Mouse (Mus musculus): Measurements from ENCODE around the gene Bpifb2.
A peak's percentile ranks its signal among the peaks of the same experiment; 100 is the strongest.

Bpifb2 gene

DNA sequence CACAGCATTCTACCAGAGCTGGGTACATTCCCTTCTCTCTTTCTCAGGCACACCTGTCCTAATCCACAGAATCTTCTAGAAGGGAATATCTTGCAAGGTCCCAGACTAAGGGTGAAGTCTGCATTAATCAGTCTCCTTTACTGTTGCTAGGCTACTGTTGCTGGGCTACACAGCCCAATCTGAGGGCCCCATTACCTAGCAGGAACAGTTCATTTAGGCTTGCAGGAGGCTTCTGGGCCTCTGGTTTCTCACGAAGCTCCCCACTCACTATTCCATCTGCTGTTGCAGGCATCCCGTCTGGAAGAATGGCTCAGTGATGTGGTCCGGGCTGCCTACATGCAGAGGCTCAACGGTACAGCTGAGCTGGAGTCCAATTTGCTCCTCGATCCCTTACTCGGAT is 56.3 kb downstream of the Bpifb2 start:
- no peak for DNase-seq (ENCODE audit: low spot score in 2 of 2)

DNA sequence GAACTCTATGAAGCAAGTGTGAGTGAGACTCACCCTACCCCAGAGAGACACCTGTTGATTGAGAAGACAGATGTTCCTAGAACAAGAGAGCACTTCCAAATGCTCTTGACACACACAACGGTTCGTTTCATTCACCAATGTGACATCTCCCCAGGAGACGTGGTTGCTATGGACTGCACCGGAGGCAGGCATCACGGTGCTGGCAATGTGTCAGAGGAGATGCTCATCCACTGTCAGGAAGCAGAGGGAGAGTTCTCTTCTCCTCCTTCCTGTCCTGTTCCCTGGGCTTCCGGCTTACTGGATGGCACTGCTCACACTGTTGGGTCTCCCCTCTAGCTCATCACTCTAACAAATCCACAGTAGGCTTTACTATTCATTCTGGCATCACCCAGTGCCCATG is 58.5 kb downstream of the Bpifb2 start:
- no peak for DNase-seq (ENCODE audit: low spot score in 2 of 2)

DNA sequence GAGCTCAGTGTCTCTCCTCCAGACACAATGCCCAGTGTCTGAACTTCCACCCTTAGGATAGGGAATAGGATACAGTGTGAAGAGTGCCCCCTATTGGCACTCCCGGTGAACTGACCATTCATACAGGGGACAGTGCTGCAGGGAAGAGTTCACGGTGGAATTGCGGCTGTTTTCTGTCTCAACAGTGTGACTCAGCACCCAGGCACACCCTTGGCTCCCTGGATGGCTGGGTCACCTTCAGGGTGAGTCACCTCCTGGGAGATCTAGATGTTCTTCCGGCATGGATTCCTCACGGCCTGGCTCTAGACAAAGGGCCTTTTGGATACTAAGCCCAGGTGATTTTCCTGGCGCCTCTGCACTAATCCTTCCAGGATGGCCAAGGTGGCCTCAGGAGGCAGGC is 60.5 kb downstream of the Bpifb2 start:
- DNase-seq (ENCODE audit: low spot score in 2 of 2) = no peak

DNA sequence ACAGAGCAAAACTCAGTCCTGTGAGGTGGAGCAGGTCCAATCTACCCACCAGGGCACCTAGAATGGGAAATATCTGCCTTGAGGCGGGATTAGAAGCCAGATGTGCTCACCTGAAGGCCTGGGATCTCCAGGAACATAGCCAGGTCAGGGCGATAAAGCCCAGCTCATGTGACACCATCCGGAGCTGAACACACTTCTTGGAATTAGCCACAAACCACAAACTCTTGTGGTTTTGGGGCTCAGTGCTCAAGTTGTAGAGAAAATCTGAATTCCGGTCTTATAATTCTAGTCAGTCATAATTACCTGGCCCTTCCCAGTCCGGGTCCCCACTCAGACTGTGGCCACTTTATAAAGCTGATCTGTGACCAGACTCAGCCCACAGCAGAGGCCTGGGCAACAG is 63.0 kb downstream of the Bpifb2 start, which contains the start of gene Bpifb4:
Gene Bpifb4 (plus strand): TSS at position 370 of the 400 bp plus-strand sequence.
- DNase-seq (ENCODE audit: low spot score in 2 of 2) = no peak

DNA sequence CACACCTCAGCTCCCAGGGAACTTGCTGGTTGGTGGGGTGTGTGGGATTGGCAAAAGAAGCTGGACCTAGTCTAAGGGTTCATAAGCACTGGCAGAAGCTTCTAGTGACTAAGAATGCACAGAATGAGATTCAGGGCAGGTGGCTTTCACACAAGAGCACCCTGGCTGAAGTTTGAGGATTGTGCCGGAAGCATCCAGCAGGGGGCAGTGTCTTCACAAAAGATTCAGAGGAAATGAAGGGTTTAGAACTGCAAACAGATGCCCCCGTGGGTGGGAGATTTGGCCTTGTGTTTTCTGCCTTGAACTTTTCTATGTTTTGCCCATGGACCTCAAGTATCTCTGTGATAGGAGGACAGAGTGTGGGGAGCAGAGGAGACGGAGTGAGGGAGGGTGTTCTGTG is 68.7 kb downstream of the Bpifb2 start:
- DNase-seq (ENCODE audit: low spot score in 2 of 2) = peak; percentile 61 to 65

DNA sequence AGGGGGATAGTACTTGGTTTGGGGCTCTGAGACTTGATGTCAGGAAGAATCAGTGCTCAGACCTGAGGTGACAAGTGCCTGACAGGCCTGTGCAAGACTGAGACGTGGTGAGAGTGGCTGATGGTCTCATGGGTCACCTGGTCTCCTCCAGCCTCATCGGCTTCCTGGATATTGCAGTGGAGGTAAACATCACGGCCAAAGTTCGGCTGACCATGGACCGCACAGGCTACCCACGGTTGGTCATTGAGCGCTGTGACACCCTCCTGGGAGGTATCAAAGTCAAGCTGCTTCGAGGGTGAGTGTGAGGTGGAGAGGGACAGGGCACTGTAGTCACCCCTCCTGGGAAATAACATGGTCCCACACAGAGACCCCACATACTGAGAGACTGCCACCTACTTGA is 69.7 kb downstream of the Bpifb2 start:
- DNase-seq (ENCODE audit: low spot score in 2 of 2) = no peak
